Mouse (Mus musculus) E14TG2a.4 (cell line): Measurements from ENCODE around the gene Tpbgl.

ENCODE experiments used
- CTCF ChIP-seq: conservative IDR thresholded peaks from 2 replicates; pipeline ENCODE4 v1.5.1; 2014; ENCODE audit warnings: low read length
- POU5F1 ChIP-seq: IDR thresholded peaks from 2 replicates; pipeline ENCODE4 v1.6.1; 2014; ENCODE audit warnings: low read length, borderline replicate concordance

- TF ChIP-seq CTCF = peak; percentile 31
- no peak for TF ChIP-seq POU5F1
These were observed 8.6 kb downstream of the Tpbgl start for GRCm38 (mm10) chr7:99618264-99618663.
